Mouse (Mus musculus) retina, embryonic 14.5 days (tissue): ENCODE data around the gene Pnck.
A peak's percentile ranks its signal among the peaks of the same experiment; 100 is the strongest.

Source experiments
- DNase-seq: peaks from one replicate; pipeline ENCODE4 v3.0.0-alpha.2; 2015; ENCODE audit warnings: low spot score

The Pnck gene

GRCm38 (mm10) chrX:73659575-73660283, at the start of gene Pnck:
Gene Pnck (minus strand): TSS chrX:73660117.
- peak; percentile 46 for DNase-seq

DNA sequence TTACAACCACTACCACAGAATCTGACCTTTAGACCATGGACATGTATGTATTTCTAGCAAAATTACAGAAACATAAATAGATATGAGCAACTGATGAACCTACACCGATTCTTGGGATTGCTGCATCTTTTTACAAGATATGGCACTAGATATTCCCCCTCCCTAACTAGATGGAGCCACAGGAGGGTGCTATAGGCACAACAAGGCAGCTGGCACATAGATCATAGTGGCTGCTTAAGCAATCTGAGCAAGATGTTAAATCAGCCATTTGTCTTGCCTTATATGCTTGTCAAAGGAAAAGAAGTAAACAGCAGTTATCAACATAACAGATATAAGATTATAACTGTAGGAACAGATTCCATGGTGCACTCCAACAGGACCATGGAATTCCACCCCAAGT, 40.6 kb upstream of the Pnck start:
- DNase-seq: no peak

DNA sequence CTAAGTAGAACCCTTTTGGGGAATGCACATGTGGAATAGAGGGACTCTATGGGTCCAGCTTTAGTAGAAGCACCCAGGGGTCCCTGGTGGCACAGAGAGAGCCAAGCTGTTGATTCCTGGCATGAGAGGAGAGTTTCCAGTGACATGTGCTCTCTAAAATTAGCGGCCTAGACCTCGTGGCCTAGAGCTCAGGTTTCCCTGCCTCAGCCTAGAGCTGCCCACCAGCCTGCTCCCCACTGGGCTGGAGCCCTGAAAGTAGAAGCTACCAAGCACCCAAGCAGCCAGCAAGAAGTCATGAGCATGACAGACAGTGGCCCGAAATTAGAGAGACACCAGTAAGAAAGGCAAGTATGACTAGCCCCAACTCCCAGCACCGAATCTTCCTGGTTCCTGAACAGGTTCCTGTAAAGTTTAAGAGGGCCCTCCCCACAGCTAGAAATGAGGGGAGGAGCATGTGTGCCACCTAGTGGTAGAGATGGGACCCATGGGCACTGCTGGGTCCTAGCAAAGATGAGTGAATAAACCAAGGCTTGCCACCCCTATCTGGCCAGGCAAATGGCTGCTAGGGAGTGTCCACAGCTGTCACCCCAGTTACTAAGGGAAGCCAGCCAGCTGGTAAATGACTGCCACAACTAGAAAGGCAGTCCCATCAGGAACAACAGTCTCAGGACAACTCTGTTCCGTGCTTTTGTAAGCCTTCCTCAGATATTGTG, 31.2 kb upstream of the Pnck start:
- DNase-seq: peak; percentile 67

GRCm38 (mm10) chrX:73685629-73686028, 25.7 kb upstream of the Pnck start:
- no peak for DNase-seq

DNA sequence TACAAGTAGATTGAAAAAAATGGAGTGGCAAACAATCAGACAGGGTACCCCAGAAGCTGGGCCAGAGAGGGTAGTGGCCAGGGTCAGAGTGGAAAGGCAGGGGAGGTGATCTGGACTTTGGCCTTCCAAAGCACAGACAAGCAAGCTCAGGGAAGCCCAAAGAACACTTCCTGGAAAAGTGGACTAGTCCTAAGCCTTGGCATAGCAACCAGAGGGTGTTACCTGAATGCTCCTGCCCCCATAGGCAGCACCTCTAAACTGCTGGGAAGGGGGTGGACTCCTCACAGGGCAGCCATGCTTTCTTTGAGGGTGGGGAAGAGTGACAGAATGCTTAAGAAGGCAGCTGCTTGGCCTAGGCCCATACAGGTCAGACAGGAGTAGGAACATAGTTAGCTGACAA, 25.1 kb upstream of the Pnck start:
- DNase-seq: no peak

DNA sequence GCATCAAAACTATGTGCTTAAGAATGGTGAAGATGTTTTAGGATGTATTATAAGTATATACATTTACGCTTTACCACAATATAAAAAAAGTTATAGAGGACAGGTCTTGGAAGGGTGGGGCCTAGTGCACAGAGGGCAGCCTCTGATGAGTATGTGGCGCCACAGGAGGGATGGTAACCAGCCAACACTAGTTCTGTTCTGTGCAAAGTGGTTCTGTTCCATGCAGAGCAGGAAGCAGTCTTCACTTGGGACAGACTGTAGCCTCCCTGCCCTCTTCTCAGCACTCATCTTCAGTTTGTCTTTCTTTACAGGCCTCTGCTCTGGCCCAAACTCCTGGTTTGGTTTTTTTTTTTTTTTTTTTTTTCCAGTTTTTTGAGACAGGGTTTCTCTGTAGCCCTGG, 24.2 kb upstream of the Pnck start:
- no peak for DNase-seq

DNA sequence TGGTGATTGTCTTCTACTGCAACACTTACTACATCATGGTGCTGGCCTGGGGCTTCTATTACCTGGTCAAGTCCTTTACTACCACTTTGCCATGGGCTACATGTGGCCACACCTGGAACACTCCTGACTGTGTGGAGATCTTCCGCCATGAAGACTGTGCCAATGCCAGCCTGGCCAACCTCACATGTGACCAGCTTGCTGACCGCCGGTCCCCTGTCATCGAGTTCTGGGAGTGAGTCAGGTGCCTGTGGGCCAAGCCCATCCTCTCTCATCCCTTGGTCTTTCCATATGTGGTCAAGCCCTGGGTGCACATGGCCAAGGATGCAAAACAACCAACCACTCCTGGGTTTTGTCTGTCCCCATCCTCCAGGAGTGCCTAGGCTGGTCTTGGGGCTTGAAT, 16.8 kb upstream of the Pnck start:
- no peak for DNase-seq

DNA sequence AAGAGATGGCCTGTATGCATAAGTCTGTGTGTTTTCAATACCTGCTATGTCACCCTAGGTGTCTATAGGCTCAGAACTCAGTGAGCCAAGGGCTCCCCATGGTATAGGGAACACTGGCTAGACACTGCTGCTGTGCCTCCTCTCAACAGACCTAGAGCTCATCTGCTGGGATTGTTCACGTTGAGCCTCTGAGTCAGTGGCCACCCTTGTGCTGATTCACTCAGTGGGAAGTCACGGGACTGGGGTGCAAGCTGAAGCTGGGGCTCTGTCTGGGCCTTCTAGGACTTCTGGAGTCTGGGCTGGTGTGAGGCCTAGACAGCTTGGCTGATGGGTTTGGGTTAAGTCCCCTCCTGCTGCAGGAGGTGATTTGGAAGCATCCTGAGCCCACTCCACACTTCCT, 15.3 kb upstream of the Pnck start:
- no peak for DNase-seq

- DNase-seq: peak; percentile 48
Measured at GRCm38 (mm10) chrX:73673968-73674661, 14.2 kb upstream of the Pnck start.

GRCm38 (mm10) chrX:73673619-73673967, 13.7 kb upstream of the Pnck start:
- DNase-seq: no peak

- peak; percentile 75 for DNase-seq
Measured at GRCm38 (mm10) chrX:73672879-73673618, 13.1 kb upstream of the Pnck start, which contains the start of gene Slc6a8. Gene Slc6a8 (plus strand): TSS chrX:73673150.

GRCm38 (mm10) chrX:73672031-73672431, 12.1 kb upstream of the Pnck start:
- peak; percentile 76 for DNase-seq

DNA sequence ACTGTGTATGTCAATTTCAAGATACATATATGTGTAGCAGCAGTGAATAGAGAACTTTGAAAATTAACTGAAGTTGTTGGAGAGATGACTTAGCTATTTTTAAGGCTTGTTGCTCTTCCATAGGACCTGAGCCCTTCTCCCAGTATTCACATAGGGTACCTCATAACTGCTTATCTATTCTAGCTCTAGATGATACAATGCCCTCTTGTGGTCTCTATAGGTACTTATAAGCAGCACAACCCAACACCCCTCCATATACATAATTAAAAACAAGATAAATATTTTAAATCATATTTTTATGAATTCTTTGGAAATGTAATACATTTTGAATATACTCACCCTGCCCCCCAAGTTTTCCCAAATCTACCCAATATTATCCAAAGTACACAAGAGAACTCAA, 3.2 kb upstream of the Pnck start:
- peak; percentile 62 for DNase-seq

- no peak for DNase-seq
Measured at GRCm38 (mm10) chrX:73660284-73660665, 358 bp upstream of the Pnck start.

DNA sequence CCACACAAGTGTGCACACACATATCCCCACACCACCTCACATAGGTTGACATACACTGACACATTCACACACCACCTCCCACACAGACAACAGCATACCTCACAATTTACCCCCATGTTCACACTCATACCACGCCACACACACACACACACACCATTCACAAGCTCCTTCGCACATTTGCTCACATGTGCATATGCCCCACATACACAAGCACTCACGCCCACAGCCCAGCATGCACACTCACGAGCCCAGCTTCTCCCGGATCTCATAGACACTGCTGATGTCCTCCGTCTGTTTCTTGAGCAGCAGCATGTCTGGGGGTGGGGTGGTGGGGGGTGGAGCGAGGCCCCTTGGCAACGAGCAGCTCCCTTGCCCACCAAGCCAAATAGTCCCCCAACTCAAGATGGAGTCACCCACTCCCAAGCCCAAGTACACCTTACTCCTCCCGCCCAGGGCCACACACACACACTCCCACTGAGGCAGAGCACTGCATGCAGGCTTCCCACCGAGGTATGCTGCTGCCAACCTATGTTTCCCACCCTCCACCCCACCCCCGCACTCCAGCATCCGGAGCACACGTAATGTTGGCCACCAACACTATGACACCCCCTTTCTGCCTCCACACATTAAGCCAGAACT, 862 bp downstream of the Pnck start:
- no peak for DNase-seq

DNA sequence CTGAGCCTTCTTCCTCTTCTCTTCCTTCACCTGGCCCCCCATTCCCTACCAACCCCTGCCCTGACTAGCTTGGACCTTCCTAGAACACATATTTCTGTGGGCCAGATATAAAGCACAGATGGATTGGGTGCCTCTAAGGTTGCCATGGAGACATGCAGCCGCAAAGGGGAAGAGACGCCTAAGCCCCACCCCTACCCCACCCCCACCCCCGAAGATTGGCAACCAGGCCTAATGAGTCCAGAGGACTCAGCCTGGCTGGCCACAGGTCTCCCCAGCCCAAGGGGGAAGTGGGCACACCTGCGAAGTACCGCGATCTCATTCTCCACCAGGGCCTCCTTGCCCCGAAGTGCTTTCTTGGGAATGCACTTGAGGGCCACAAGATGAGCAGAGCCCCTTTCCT, 1.5 kb downstream of the Pnck start:
- DNase-seq: no peak

DNA sequence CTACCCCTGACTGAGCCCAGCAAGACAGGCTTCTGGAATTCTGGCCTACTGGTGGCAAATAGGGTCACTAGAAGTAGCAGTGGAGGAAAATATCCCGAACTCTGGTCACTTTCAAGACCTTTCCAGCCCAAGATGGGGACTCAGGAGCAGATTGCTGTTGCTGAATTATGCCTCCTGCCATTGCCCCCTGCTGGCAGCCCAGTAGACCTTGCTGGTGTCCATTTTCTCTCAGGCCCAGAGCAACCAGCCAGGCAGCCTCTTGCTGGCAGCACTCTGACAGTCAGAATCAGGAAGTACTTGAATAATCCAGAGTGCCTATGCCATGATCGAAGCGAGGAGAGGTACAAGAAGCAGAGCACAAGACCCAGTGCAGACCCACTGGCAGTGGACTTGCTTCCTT, 4.4 kb downstream of the Pnck start:
- DNase-seq: peak; percentile 42

- DNase-seq: peak; percentile 83
Measured at GRCm38 (mm10) chrX:73654177-73654576, 5.7 kb downstream of the Pnck start.

GRCm38 (mm10) chrX:73653392-73653791, 6.5 kb downstream of the Pnck start:
- no peak for DNase-seq

- DNase-seq: no peak
Measured at GRCm38 (mm10) chrX:73650869-73651268, 9.0 kb downstream of the Pnck start.

DNA sequence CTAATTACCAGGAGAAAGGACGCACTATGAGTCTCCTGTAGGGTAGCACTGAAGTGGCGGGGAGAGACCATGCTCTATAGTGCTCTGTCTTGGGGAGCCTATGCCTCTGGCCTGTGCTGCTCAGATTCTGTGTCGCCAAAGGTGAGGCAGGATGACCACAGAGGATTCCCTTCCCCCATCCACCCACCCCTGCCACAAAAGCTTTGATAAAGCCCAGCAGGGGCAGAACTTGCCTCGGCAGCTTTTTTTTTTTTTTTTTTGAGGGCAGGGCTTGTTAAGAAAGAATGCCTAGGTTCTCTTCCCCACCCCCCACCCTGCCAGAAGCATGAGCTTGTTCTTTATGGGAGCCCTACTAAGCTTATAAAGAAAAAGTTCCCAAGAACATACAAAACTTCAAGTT, 14.8 kb downstream of the Pnck start:
- DNase-seq: no peak

- peak; percentile 32 for DNase-seq
Measured at GRCm38 (mm10) chrX:73639901-73640469, 19.9 kb downstream of the Pnck start.
